Mouse (Mus musculus) CH12.LX (cell line): ENCODE results near the gene Tmem151b. TPM values are rescaled to one million over a fixed set of nuclear protein-coding genes. Genes with fewer than 3 reads are reported as not detected.

Experiments used
- DNase-seq: peaks from one replicate; pipeline ENCODE4 v3.0.0-alpha.2; 2013; ENCODE audit errors: extremely low read depth
- H3K27ac ChIP-seq: 2 replicates; pipeline ENCODE4 v1.5.1; 2012; ENCODE audit warnings: low read depth, mild to moderate bottlenecking, control low read depth, moderate library complexity; ENCODE audit not compliant: insufficient read depth
- H3K27me3 ChIP-seq: replicated peaks from 2 replicates; pipeline ENCODE3; 2012; ENCODE audit warnings: inconsistent platforms
- H3K36me3 ChIP-seq, 2 experiments: replicated peaks in 1 of 2; 2 replicates each; pipeline versions ENCODE3 to v1.6.1; 2012; ENCODE audit warnings: inconsistent platforms in 1 of 2, low read length in 1 of 2, mild to moderate bottlenecking in 1 of 2, mixed read lengths in 1 of 2, moderate library complexity in 1 of 2; ENCODE audit not compliant: control insufficient read depth in 1 of 2, insufficient read depth in 1 of 2
- H3K4me1 ChIP-seq, 2 experiments: 2 replicates each; pipeline ENCODE4 v1.6.1; 2012; ENCODE audit warnings: inconsistent platforms in 1 of 2, moderate library complexity in 1 of 2; ENCODE audit not compliant: insufficient read depth in 2 of 2, control insufficient read depth in 1 of 2
- H3K4me2 ChIP-seq: 2 replicates; pipeline ENCODE4 v1.6.1; 2012; ENCODE audit warnings: low read depth, mild to moderate bottlenecking, control low read depth; ENCODE audit not compliant: poor library complexity, insufficient read depth, severe bottlenecking
- H3K4me3 ChIP-seq, 3 experiments: fragments of 150-350 bp in 1 of 3; sonication (generic) in 1 of 3; replicated peaks in 1 of 3; 2 replicates each; pipeline versions ENCODE3 to v1.5.1; 2011 to 2012; ENCODE audit warnings: low read depth in 2 of 3, low read length in 2 of 3, mild to moderate bottlenecking in 2 of 3, moderate library complexity in 2 of 3, control low read depth in 1 of 3, improper control_type of control experiment in 1 of 3, inconsistent platforms in 1 of 3, mixed read lengths in 1 of 3; ENCODE audit not compliant: poor library complexity in 1 of 3
- H3K79me2 ChIP-seq: replicated peaks from 2 replicates; pipeline ENCODE4 v1.6.1; 2012; ENCODE audit warnings: mild to moderate bottlenecking, moderate library complexity; ENCODE audit not compliant: control insufficient read depth, poor library complexity, insufficient read depth, severe bottlenecking; ENCODE audit errors: extremely low read depth
- H3K9ac ChIP-seq: 2 replicates; pipeline ENCODE4 v1.6.1; 2012; ENCODE audit warnings: low read depth, mild to moderate bottlenecking, control low read depth, moderate library complexity; ENCODE audit not compliant: insufficient read depth
- H3K9me3 ChIP-seq: replicated peaks from 2 replicates; pipeline ENCODE3; 2012; ENCODE audit warnings: low read length, inconsistent platforms, mixed read lengths
- BHLHE40 ChIP-seq: IDR thresholded peaks from 2 replicates; pipeline ENCODE4 v1.6.1; 2011; ENCODE audit warnings: mild to moderate bottlenecking, low read depth, low read length, improper control_type of control experiment
- CHD2 ChIP-seq: IDR thresholded peaks from 2 replicates; pipeline ENCODE4 v1.6.1; 2011; ENCODE audit warnings: low read length, improper control_type of control experiment
- ELF1 ChIP-seq: IDR thresholded peaks from 2 replicates; pipeline ENCODE4 v1.6.1; 2014; ENCODE audit warnings: low read depth, mild to moderate bottlenecking, inconsistent platforms, low read length, improper control_type of control experiment
- EP300 ChIP-seq: IDR thresholded peaks from 2 replicates; pipeline ENCODE4 v1.6.1; 2011; ENCODE audit warnings: low read length, improper control_type of control experiment
- MAFK ChIP-seq: IDR thresholded peaks from 2 replicates; pipeline ENCODE4 v1.6.1; 2011; ENCODE audit warnings: low read length, improper control_type of control experiment; ENCODE audit not compliant: insufficient replicate concordance
- MAZ ChIP-seq: IDR thresholded peaks from 2 replicates; pipeline ENCODE4 v1.6.1; 2012; ENCODE audit warnings: low read depth, mild to moderate bottlenecking, inconsistent platforms, low read length, improper control_type of control experiment, moderate library complexity
- PAX5 ChIP-seq: IDR thresholded peaks from 2 replicates; pipeline ENCODE4 v1.6.1; 2012; ENCODE audit warnings: low read length, inconsistent platforms, mixed read lengths
- POLR2A ChIP-seq: IDR thresholded peaks from 2 replicates; pipeline ENCODE4 v1.6.1; 2011; ENCODE audit warnings: low read depth, mild to moderate bottlenecking, improper control_type of control experiment, low read length
- RCOR1 ChIP-seq: conservative IDR thresholded peaks from 2 replicates; pipeline ENCODE4 v1.6.1; 2012; ENCODE audit warnings: low read depth, mild to moderate bottlenecking, inconsistent platforms, low read length, improper control_type of control experiment
- SMC3 ChIP-seq: IDR thresholded peaks from 2 replicates; pipeline ENCODE4 v1.6.1; 2011; ENCODE audit warnings: low read depth, low read length, improper control_type of control experiment
- TCF12 ChIP-seq: IDR thresholded peaks from 2 replicates; pipeline ENCODE4 v1.6.1; 2014; ENCODE audit warnings: low read depth, mild to moderate bottlenecking, inconsistent platforms, low read length, improper control_type of control experiment
- UBTF ChIP-seq: IDR thresholded peaks from 2 replicates; pipeline ENCODE4 v1.6.1; 2012; ENCODE audit warnings: low read depth, mild to moderate bottlenecking, inconsistent platforms, low read length, improper control_type of control experiment, moderate library complexity
- ZKSCAN1 ChIP-seq: IDR thresholded peaks from 2 replicates; pipeline ENCODE4 v1.6.1; 2012; ENCODE audit warnings: low read depth, inconsistent platforms, low read length, improper control_type of control experiment, borderline replicate concordance
- ZNF384 ChIP-seq: IDR thresholded peaks from 2 replicates; pipeline ENCODE4 v1.6.1; 2012; ENCODE audit warnings: low read depth, low read length, improper control_type of control experiment, inconsistent platforms
- dilution Hi-C: fragments of 300-500 bp; cut with MboI; formaldehyde crosslinking; loops from 2 replicates; pipeline ENCODE4 v1.14.3; 2020; ENCODE audit warnings: low sequenced_read_pairs; ENCODE audit not compliant: extremely low pct_unique_long_range_greater_than_20kb, extremely low pct_ligation_motif_present
- in situ Hi-C: fragments of 300-500 bp; cut with MboI; formaldehyde crosslinking; loops from 3 replicates; pipeline ENCODE4 v1.14.3; 2019; ENCODE audit warnings: low sequenced_read_pairs, low pct_ligation_motif_present, low pct_unique_long_range_greater_than_20kb, mixed read lengths
- polyA plus RNA-seq: library from polyadenylated mRNA; unstranded; fragments of >175 nt; gene quantifications from 2 replicates; pipeline ENCODE4 v1.2.1, GENCODE M21; 2012; ENCODE audit warnings: low read depth; ENCODE audit not compliant: insufficient read length
- total RNA-seq, 2 experiments: library from RNA; depleted of rRNA; stranded (reverse); fragments of 300-350 nt in 1 of 2; fragments of >200 nt in 1 of 2; gene quantifications; 2 replicates each; pipeline ENCODE4 v1.2.3; 2012 to 2014

Tmem151b gene
- total and polyA plus RNA-seq, 3 experiments: 0.12 to 0.53 (median 0.42) TPM

- Histone ChIP-seq H3K4me2 (no peak within 1 kb of the TSS), H3K9ac (no peak within 1 kb of the TSS), H3K27ac (no peak within 1 kb of the TSS), H3K9me3 (no peaks in the 10 kb centered on the region), H3K4me1 (no peaks in the 10 kb centered on the region), H3K36me3 (peaks cover 24 to 33% of the 10 kb centered on the region in 2 experiments), H3K79me2 (no peaks in the 10 kb centered on the region), H3K4me3 (no peak within 1 kb of the TSS), H3K27me3 (peaks cover 19% of the 10 kb centered on the region)
- no peak for DNase-seq
- dilution Hi-C loops: no loop called here
- in situ Hi-C loops: no loop called here
- no peak for TF ChIP-seq ZNF384
- TF ChIP-seq MAZ: no peak
- TF ChIP-seq TCF12: no peak
- TF ChIP-seq UBTF: no peak
- no peak for TF ChIP-seq PAX5
- no peak for TF ChIP-seq RCOR1
- TF ChIP-seq ELF1: no peak
- no peak for TF ChIP-seq EP300
- no peak for TF ChIP-seq MAFK
- no peak for TF ChIP-seq CHD2
- TF ChIP-seq, all 38 proteins: peak for 0
Measured at GRCm38 (mm10) chr17:45523263-45523662, 26.2 kb downstream of the Tmem151b start, which contains the start of gene Tcte1. TSS of gene Tcte1 (plus strand) at chr17:45523434.

GRCm38 (mm10) chr17:45520136-45520535, 29.3 kb downstream of the Tmem151b start:
- dilution Hi-C loops: no loop called here
- in situ Hi-C loops: no loop called here
- H3K9ac ChIP-seq: no peak overlapping the region

GRCm38 (mm10) chr17:45518766-45519475, 30.6 kb downstream of the Tmem151b start:
- no peaks in the 10 kb centered on the region for H3K9me3 ChIP-seq
- no peak overlapping the region for H3K4me2 ChIP-seq
- no peak overlapping the region for H3K4me3 ChIP-seq
- H3K4me1 ChIP-seq: no peaks in the 10 kb centered on the region
- H3K9ac ChIP-seq: no peak overlapping the region
- in situ Hi-C loops (loop anchor here (5.0 kb wide), 1 partner anchor 33 kb away; no protein-coding TSS in a partner anchor), dilution Hi-C loops (no loop called here)
- no peaks in the 10 kb centered on the region for H3K79me2 ChIP-seq
- H3K27me3 ChIP-seq: no peaks in the 10 kb centered on the region
- DNase-seq: no peak
- no peak for TF ChIP-seq MAZ
- H3K27ac ChIP-seq: no peak overlapping the region
- H3K36me3 ChIP-seq: peaks cover 55 to 74% of the 10 kb centered on the region in 2 experiments

More at GRCm38 (mm10) chr17:45520136-45520535, 29.3 kb downstream of the Tmem151b start:
- Histone ChIP-seq H3K9me3 (no peaks in the 10 kb centered on the region), H3K27me3 (peaks cover 4% of the 10 kb centered on the region), H3K36me3 (peaks cover 48 to 64% of the 10 kb centered on the region in 2 experiments), H3K27ac (no peak overlapping the region), H3K4me2 (no peak overlapping the region), H3K4me3 (no peak overlapping the region), H3K4me1 (no peaks in the 10 kb centered on the region), H3K79me2 (no peaks in the 10 kb centered on the region)
- no peak for DNase-seq
- TF ChIP-seq BHLHE40 (no peak), EP300 (no peak), POLR2A (no peak), ZKSCAN1 (no peak), SMC3 (no peak), ELF1 (no peak)
